Mouse (Mus musculus): ENCODE results near the gene Ifitm5. TPM values are rescaled to one million over a fixed set of nuclear protein-coding genes. Genes with fewer than 3 reads are reported as not detected.
"Not testable (repeated sequence)": the region's sequence is repeated elsewhere in the genome, so short reads cannot be mapped to it uniquely, and the experiment has no call there.

Gene Ifitm5
- total RNA-seq (2017), result not detected in 2 replicates

GRCm38 (mm10) chr7:140949824-140950530, at the start of gene Ifitm5:
TSS of gene Ifitm5 (minus strand) at chr7:140950291.
- ATAC-seq (replicated peaks; ENCODE audit: low read depth, poor library complexity, severe bottlenecking), result no peak

DNA sequence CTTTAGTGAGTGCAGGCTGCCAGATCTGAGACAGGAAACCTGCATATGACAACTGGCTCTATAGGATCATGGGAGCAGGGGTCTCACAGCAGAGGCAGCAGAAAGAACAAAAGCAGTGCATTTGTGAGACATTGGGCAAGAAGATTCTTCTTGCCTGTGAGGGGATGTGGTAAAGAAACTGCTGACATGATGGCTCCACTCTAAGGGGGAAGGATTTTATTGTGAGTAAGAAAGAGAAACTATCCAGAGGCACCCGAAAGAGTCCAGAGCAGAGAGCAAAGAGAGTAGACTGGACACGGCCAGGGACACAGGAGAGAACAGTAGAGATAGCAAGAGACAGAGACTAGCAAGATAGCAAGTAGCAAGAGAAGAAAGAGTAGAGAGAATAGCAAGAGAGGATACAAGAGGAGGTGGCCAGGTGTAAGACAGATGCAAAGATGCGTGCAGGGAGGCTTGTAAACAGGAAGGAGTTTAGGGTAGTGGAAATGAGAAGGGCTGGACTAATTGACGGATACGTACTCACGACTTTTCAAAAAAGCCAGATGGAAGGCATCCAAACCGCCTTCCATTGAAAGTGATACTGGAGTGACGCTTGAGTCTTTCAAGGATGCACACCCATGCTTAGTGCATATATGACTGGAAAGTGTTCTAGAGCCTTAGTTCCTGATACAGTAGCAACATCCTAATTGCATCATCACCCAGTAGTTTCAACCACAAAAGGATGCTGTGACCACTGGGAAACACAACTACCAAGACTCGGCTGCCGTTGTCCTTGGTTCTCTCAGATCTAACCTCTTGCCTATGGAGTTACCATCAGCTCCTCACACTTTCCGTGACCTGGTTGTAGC, 49.0 kb upstream of the Ifitm5 start:
- peak; percentile 85 for ATAC-seq (replicated peaks; ENCODE audit: low read depth, poor library complexity, severe bottlenecking)

DNA sequence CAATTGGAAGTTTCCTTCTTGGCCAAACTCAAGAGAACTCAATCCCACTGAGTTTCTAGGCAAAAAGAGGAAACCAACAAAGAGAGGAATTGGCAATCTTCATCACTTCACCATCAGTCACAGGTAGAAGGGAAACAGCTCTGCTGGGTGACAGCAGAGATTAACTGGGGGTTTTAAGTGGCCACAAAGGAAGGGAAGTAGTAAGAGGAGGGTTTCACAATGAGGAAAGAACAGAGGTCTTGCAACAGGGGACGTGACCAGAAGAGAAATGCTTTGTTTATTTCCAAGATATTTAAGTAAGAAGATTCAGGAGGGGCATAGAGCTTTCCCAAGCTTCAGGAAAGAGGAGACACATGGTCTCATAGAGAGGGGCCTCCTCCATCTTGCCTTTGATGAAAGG, 47.7 kb upstream of the Ifitm5 start:
- ATAC-seq (replicated peaks; ENCODE audit: low read depth, poor library complexity, severe bottlenecking), result peak; percentile 71

- ATAC-seq (replicated peaks; ENCODE audit: low read depth, poor library complexity, severe bottlenecking), result peak; percentile 76
Observed at GRCm38 (mm10) chr7:140991117-140991689, 41.1 kb upstream of the Ifitm5 start.

GRCm38 (mm10) chr7:140990622-140991021, 40.5 kb upstream of the Ifitm5 start:
- ATAC-seq (replicated peaks; ENCODE audit: low read depth, poor library complexity, severe bottlenecking), result peak; percentile 86

- peak; percentile 17 for ATAC-seq (replicated peaks; ENCODE audit: low read depth, poor library complexity, severe bottlenecking)
Observed at GRCm38 (mm10) chr7:140990185-140990584, 40.1 kb upstream of the Ifitm5 start.

GRCm38 (mm10) chr7:140989022-140989421, 38.9 kb upstream of the Ifitm5 start:
- no peak for ATAC-seq (replicated peaks; ENCODE audit: low read depth, poor library complexity, severe bottlenecking)

- no peak for ATAC-seq (replicated peaks; ENCODE audit: low read depth, poor library complexity, severe bottlenecking)
Observed at GRCm38 (mm10) chr7:140987182-140988138, 37.4 kb upstream of the Ifitm5 start.

DNA sequence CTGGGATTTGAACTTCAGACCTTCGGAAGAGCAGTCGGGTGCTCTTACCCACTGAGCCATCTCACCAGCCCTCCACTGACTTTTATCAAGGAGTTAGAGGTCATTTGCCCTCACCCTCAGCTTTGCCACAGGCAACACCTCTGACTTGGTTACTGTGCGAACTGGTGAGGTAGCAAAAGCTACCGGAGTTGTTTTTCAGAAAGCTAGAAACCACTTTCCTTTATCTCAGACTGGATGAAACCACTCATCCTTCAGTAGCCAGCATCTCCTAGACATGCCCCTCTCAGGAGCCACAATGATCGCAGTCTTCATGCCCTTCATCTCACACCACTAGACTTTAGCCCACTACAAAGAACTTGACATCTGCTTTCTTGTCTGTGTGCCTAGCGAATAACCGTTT, 32.9 kb upstream of the Ifitm5 start:
- 0 out of 2 replicates have a peak, but pooled peaks have one; percentile 7 for ATAC-seq (replicated peaks; ENCODE audit: low read depth, poor library complexity, severe bottlenecking)

DNA sequence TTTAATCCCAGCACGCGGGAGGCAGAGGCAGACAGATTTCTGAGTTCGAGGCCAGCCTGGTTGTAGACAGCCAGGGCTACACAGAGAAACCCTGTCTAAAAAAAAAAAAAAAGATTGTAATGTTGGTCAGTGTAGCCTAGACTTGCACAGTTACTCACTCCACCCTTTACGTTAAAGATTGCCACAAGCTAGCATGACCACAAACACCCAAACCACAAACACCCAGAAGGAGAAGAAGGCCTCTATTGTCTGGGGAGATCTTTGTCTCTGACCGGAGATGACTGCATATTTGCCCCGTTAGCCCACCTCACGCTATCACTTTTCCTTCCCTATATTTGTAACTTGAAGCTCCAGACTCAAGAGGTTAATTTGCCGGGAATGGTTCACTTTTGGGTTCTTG, 31.6 kb upstream of the Ifitm5 start:
- peak; percentile 94 for ATAC-seq (replicated peaks; ENCODE audit: low read depth, poor library complexity, severe bottlenecking)

GRCm38 (mm10) chr7:140976720-140977119, 26.6 kb upstream of the Ifitm5 start:
- ATAC-seq (replicated peaks; ENCODE audit: low read depth, poor library complexity, severe bottlenecking), result peak; percentile 56

DNA sequence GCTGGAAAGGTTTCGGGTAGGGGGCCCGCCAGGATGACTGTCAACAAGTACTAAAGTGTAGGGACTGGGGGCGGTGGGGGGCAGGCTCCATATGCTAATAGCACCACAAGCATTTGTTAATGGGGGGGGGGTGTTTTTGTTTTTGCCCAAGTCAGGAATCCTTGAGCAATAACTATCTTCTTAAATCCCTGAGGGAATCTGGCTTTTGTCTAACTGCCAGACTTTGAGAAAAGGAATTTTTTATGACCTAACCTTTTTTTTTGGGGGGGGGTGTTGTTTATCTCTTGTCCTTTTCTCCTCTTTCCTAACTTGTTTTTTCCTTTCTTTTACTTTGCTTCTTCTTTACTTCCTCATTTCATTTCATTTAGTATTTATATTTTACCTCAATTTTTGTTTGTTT, 25.4 kb upstream of the Ifitm5 start:
- no peak for ATAC-seq (replicated peaks; ENCODE audit: low read depth, poor library complexity, severe bottlenecking)

DNA sequence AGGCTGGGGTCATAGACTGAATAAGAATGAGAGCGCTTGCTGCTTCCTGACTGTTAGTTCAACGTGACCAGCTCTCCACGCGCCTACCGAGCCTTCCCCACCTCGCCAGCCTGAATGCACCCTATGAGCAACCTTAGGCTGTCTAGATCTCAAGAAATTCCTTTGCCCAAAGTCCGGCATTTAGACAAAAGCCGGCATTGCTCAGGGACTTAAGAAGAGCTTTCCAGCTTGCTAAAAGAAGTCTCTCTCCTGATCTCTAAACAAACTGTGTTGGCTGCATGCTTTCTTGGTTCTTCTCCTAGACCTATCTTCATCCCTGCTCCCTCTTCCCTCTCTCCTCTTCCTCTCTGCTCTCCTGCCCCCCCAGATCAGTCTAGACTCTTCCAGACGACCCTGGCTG, 24.8 kb upstream of the Ifitm5 start:
- no peak for ATAC-seq (replicated peaks; ENCODE audit: low read depth, poor library complexity, severe bottlenecking)

- no peak for ATAC-seq (replicated peaks; ENCODE audit: low read depth, poor library complexity, severe bottlenecking)
Observed at GRCm38 (mm10) chr7:140973396-140974165, 23.5 kb upstream of the Ifitm5 start.

DNA sequence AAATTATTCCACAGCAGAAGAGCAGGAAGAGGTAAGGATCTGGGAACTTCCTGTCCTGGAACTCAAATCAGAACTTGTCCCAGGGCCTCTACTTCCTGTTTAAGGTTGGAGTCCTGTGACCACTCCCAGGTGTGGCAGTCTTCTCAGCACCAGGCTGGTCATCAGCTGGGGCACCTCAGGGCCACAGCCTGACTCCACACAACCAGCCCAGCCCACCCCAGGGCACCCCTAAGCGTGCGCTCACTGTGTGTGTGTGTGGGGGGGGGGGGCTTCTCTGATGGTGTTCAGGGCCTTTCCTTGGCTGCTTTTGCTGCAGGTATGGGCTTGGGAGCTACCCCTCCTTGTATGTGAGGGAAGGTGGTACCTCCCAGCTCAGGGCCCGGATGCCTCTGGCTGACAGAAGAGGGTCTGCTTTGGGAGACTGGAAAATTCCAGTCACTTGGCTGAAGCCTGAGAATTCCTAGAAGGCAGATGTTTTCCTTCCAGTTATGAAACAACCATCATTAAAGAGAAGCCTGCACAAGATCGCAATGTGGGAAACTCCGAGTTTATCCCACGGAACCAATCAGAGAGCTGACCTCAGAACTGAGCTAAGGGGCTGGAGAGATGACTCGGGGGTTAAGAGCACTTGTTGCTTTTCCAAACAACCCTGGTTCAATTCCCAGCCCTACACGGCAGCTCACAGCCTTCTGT, 21.5 kb upstream of the Ifitm5 start:
- peak; percentile 7; the same call in 1 of the 2 replicates for ATAC-seq (replicated peaks; ENCODE audit: low read depth, poor library complexity, severe bottlenecking)

- peak; percentile 20 for ATAC-seq (replicated peaks; ENCODE audit: low read depth, poor library complexity, severe bottlenecking)
Observed at GRCm38 (mm10) chr7:140970931-140971330, 20.8 kb upstream of the Ifitm5 start.

- not testable (repeated sequence) for ATAC-seq (replicated peaks; ENCODE audit: low read depth, poor library complexity, severe bottlenecking)
Observed at GRCm38 (mm10) chr7:140968710-140969109, 18.6 kb upstream of the Ifitm5 start.

DNA sequence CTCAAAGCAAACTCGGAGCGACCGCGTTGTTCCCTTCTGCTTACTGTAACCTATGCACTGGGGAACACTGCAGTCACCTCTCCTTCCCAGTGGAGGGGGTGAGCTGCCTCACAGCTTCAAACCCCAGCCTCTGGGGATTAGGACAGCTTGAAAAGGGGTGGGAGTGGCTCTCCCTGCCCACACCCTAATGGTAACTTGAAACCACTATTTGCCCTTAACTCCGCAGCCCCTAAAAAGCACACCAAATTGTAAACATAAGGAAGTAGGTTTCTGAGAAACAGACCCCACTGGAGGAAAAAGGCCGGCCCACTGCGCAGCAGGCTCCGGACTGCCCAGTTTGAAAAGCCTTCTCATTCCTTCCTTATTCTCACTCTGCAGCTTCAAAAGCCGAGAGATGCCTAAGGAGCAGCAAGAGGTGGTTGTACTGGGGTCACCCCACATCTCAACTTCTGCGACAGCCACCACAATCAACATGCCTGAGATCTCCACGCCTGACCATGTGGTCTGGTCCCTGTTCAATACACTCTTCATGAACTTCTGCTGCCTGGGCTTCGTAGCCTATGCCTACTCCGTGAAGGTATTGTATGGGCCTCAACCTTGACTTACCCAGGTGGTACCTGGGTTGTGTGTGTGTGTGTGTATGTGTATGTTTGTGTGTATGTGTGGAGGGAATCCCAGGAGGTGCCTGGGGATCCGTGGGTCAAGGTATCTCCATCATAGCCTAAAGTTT, 17.9 kb upstream of the Ifitm5 start:
- ATAC-seq (replicated peaks; ENCODE audit: low read depth, poor library complexity, severe bottlenecking), result peak; percentile 84

Data from common myeloid progenitor, adult 5-6 weeks (primary cell).